Mouse (Mus musculus) cerebellum, adult (tissue): ENCODE data around the gene Pdcd11.

Source experiments
- ATAC-seq: cut with Nextera tagmentation; 2 replicates; pipeline ENCODE4 v1.9.2; 2017; ENCODE audit warnings: mild to moderate bottlenecking, moderate library complexity, mixed read lengths; ENCODE audit not compliant: insufficient number of reproducible peaks, low FRiP score, low TSS enrichment

Gene Pdcd11

DNA sequence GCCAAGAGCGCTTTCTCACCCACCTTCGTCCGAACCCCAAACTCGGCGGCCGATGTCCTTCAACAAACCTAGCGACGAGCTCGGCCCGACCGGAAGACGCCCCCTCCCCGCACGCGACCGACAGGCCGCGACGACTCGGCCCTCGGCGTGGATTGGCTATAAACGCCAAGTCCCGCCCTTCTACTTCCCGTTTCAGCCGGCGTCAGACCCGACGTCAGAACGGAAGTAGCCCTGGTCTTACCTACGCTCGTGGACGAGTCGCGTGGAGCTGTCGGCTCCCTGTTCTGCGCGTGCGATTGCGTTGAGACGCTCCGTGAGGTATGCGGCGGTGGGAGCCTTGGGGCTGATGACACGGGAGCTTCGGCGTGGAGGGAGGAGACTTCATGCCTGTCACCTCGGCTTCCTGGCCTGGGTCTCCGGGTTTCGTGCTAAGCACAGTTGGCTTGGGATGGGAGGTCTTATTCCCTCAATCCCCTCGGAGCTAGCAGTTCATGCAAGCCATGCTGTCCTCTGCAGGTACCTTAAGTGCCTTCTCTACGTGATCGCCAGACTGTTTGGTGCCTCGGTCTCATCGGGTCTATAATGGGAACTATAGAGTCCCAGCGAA lies at the start of gene Pdcd11, which contains the start of gene Usmg5:
TSS of gene Pdcd11 (plus strand) at position 219 of the 607 bp plus-strand sequence.
TSS of gene Usmg5 (minus strand) at position 98 of the 607 bp plus-strand sequence.
- ATAC-seq = peak; percentile 98

DNA sequence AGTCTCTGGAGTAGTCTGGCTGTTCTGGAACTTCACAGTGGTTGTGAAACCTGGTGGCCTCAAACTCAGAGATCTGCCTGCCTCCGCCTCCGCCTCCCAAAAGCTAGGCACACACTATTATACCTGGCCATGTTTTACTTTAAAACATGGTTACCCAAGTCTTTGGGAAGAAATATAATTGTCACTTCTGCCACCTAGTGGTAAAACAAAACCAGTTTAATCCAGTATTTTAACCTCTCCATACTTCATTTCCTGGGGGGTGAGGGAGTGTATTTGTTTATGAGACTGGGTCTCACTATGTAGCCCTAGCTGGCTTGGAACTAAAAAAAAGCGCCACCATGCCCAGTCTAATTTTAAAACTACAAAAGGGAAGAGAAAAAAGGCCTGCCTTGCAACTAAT lies 47.0 kb upstream of the Pdcd11 start:
- no peak; the same call in 1 of the 2 replicates for ATAC-seq

DNA sequence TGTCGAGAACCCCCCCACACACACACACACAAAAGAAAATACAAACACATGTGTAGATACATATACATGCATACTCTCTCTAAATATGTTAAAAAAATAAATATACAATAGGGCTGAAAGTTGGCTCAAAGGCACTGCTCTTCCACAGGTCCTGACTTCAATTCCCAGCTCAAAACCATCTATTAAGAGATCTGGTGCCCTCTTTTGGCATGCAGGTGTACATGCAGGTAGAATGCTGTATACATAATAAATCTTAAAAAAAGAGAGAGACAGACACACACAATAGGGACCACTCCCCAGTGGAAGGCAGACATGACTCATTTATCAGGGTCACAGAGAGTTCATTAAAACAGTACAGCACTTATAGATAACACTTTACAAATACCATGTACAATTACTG lies 44.2 kb upstream of the Pdcd11 start:
- no peak for ATAC-seq

DNA sequence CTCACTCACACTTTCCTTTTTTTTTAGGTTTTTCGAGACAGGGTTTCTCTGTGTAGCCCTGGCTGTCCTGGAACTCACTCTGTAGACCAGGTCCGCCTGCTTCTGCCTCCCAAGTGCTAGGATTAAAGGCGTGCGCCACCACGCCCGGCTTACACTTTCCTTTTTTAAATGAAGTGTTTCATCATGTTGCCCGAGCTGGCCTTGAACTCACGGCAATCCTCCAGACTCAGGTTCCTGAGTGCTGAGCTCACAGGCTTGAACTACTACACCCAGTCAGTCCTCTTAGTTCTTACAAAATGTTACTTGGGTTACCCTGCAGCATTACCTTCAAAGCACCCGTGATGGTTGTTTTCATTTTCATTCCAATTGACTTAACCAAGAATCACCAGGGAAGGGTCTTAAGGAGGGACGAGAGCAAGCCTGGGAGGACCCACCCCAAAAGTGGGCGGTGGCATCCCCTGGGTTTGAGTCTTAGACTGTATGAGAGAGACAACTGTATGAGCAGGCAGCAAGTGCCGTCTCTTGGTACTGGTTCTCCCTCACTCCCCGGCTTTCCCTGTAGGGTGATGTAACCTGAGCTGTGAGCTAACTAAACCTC lies 43.2 kb upstream of the Pdcd11 start:
- ATAC-seq = no peak

DNA sequence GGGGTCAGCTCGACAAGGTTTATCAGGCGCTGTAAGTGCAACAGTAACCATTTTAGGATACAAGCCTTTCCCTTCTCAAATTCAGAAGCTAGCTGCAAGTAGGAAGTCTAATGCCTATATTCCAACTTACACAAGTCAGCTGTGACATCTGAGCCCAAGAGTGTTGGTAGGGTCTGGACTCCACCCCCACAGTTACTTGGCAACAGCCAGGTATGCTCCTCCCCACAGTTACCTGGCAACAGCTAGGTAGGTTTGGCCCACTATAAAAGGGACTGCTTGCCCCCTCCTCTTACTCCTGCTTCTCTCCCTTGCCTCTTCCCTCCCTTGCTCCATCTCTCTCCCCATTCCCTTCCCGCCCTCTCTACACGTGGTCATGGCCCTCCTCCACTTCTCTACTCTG lies 41.5 kb upstream of the Pdcd11 start:
- ATAC-seq = no peak

DNA sequence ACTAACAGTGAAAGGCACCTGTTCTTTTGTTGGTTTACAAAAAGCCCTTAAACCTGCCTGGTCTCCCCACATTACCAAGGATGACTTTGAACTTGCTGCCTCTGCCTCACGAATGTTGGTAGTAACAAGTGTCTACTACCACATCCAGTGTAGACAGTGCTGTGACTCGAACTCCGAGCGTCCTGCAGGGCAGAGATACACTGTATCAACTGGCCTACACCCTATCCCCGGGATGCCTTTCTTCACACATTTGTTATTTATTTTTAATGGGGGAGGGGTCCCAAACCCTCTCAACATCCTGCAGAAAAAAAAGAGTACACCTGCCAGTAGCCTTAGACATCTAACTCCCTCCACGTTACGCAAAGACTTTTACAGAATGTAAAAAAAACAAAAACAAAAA lies 40.7 kb upstream of the Pdcd11 start:
- ATAC-seq = no peak

DNA sequence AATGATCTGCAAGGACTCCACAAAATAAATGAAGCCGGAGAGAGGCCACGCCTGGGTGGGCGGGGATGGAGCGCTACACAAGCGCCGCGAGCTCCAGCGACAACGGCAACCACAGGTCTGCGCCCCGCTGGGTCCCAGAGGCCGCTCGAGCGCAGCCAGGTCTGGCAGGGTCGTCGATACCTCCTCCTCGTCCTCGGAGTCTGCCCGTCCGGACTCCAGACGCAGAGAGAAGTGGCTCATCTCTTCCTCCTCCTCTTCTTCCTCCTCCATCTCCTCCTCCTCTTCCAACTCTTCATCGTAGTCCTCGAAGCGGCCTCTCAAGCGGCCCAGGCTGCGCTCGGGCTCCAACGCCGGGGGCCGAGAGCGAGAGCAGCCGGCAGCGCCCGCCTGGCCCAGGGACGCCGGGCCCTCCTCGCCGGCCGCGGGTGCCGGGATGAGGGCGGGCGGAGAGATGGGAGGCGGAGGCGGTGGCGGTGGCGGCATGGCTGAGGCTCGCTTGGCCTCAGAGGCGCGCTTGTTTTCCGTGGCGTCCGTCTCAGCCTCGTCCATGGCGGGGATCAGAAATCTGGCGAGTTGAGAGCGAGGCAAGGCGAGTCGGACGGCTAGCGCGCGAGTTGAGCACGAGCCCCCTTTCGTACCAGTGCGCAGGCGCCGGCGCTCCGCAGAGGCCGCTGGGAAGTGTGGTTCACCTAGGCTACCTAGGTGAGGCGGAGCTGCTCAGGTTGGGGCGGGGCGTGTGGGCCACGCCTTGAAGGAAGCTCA lies 40.1 kb upstream of the Pdcd11 start, which contains the start of gene Pcgf6:
TSS of gene Pcgf6 (minus strand) at position 636 of the 762 bp plus-strand sequence.
- peak; percentile 97 for ATAC-seq

DNA sequence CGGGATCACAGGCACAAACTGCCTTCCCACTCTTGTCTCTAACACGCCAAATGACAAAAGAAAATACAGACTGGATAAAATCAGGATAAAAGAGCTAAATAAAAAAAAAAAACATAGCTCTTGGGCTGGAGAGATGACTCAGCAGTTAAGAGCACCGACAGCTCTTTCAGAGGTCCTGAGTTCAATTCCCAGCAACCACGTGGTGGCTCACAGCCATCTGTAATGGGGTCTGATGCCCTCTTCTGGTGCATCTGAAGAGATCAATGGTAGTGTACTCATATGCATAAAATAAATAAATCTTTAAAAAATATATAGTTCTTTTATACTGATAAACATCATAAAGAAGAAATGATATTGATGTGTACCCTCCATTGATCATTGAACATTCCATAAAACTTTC lies 37.6 kb upstream of the Pdcd11 start:
- no peak for ATAC-seq

DNA sequence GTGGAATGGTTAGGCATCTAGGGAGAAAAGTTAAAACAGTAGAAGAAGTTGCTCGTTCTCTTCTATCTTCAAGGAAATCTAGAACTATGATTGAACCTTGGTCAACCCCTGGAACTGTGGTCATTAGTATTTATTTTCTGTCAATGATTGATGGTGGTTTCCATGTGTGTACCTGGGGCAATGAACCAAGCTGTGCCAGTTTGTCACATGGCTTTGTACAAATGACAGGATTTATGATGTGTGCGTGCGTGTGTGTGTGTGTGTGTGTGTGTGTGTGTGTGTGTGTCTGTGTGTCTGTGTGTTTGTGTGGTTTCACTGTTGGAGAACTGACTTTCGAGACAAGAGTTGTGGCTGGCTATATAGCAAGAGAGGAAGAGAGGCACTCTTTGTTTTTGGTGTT lies 37.1 kb upstream of the Pdcd11 start:
- no peak for ATAC-seq

DNA sequence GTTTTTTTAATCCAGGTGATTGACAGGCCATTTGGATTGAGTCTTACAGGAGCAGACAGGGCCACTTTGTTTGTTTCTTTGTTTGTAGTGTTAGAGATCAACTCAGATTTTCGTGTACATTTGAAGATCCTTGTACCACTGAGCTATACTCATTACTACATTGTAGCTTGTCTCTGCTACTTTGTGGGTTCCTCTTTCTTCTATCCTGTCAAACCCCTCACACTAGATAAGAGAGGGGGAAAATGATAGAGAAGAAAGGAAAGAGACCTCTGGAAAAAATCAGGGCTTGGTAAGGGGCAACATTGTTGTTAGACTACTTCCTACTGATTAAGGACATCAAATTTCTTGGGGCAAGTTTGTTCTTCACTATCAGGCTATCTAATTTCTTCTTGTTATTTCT lies 32.9 kb upstream of the Pdcd11 start:
- ATAC-seq = no peak

DNA sequence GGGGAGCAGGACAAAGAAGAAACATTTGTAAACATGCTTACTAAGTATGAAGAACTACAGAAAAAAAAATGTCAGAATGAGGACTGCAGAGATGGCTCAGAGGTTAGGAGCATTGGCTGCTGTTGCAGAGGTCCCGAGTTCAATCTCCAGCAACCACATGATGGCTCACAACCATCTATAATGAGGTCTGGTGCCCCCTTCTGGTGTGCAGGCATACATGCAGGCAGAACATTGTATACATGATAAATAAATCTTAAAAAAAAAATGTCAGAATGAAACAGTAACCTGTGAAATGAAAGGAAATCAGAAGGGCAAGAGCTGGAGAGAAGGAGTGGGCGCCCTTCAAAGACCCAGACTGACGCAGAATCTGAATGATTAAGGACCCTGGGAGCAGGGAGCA lies 24.7 kb upstream of the Pdcd11 start:
- no peak for ATAC-seq

DNA sequence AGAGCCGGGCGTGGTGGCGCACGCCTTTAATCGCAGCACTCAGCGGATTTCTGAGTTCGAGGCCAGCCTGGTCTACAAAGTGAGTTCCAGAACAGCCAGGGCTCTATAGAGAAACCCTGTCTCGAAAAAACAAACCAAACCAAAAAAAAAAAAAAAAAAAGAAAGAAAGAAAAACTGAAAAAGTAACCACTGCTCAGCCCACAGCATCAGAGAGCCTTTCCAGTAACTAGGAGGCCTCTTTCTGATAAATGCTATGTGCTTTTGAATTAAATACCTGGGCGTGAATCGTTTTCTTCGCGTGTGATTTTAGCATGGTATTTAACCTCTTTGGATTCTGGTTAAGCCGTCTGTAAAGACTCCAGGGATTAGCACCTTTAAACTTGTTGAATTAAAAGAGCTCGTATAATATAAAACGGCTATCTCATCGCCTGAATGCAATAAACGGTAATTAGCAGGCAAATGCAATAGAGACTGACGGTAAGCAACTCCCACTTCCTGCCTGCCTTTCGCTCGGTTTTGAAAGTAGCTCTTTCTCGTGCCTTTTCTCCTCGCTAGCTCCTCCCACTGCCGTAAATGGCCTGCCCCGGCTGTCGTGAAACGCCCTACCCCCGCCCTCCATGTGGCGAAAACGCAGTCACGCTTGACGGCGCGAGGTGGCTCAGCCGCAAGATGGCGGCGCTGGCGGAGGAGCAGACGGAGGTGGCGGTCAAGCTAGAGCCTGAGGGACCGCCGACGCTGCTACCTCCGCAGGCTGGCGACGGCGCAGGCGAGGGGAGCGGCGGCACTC lies 23.3 kb upstream of the Pdcd11 start, which contains the start of gene Taf5:
TSS of gene Taf5 (plus strand) at position 651 of the 787 bp plus-strand sequence.
- ATAC-seq = peak; percentile 84; the same call in 1 of the 2 replicates

DNA sequence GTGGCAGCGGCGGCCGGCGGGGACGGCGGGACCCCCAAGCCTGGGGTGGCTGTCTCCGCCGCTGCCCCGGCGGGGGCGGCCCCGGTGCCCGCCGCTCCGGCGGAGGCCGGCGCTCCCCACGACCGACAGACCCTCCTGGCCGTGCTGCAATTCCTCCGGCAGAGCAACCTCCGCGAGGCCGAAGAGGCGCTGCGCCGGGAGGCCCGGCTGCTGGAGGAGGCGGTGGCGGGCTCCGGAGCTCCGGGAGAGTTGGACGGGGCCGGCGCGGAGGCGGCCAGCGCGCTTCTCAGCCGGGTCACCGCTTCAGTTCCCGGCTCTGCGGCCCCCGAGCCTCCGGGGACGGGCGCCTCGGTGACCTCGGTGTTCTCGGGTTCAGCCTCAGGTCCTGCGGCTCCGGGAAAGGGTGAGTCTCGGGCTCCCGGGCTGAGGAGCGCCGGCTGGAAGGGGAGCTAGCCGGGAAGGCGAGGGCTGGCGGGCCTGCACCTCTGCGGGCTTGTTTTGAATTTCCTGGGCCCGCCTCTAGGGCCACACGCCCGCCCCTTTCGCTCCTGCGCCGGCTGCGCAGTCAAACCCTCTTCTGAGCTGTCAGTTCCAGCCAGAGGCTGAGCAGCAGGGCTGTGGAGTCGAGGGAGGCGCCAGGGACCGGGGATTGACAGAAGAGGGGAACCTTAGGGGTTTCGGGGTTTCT lies 22.5 kb upstream of the Pdcd11 start:
- ATAC-seq = peak; percentile 89

DNA sequence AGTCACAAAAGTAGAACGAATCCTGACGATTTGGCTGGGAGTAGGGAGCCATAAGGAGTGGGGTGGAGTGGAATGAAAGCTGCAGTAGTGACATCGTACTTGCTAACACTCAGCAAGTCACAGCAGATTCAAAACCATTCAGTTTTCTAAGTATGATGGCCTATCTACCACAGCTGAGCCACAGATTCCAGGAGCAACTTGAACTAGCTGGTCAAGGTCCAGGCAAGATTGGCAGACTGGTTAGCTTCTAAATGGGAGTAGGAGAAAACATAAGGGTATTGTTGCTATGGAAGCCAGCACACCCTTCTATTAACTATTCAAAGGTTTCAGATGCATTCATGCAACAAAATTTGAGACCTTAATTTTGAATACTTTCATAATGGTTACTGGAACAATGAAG lies 2.3 kb upstream of the Pdcd11 start:
- no peak for ATAC-seq

DNA sequence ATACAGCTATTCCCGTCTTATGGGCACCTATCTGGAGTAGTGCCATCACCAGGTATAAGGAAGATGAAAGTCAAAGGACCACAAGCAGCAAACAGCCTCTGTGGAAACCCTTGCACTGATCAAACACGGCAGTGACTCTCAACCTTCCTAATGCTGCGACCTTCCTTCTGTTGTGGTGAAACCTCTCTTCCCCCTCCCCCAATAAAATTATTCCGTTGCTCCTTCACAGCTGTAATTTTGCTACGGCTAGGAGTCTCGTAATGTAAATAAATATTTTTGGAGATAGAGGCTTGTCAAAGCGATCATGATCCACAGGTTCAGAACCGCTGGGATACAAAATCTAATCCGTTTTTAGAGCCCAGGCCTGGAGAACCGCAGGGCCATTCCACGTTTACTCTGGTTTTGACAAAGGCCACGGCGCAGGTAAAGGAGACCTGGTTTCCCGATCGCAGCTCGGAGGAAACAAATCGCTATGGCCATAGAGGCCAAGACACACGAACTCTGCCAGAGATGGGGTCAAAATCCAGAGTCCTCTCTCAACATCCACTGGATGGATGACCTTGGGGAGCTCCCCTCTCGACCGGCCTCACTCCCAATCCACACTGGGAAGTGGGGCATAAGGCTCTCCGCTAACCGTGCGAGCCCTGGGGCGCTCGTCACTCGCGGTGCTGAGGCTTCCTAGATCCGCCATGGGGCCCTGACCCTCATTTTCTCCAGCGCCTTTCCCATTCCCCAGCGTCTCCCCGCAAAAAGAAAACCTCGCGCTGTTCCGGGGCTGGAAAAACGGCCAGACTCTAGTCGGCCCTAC lies 646 bp upstream of the Pdcd11 start:
- 0 out of 2 replicates have a peak, but pooled peaks have one; percentile 15 for ATAC-seq

DNA sequence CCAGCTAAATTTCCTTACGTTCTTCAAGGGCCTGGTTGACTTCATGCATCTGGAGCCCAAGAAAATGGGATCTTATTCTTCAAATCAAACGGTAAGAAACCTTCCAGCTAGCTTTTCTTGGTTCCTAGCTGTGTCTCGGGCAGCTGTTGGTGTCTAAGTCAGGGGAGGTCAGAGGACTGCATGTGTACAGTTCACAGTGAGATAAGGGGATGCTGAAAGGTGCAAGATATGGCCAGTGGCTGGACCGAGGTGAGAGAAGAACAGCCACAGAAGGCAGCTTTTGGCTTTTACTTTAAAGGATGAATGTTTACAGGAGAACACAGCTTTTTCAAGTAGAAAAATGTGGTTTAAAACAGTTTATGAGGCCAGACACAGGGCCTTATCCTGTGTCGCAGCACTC lies 10.5 kb downstream of the Pdcd11 start:
- ATAC-seq = no peak

DNA sequence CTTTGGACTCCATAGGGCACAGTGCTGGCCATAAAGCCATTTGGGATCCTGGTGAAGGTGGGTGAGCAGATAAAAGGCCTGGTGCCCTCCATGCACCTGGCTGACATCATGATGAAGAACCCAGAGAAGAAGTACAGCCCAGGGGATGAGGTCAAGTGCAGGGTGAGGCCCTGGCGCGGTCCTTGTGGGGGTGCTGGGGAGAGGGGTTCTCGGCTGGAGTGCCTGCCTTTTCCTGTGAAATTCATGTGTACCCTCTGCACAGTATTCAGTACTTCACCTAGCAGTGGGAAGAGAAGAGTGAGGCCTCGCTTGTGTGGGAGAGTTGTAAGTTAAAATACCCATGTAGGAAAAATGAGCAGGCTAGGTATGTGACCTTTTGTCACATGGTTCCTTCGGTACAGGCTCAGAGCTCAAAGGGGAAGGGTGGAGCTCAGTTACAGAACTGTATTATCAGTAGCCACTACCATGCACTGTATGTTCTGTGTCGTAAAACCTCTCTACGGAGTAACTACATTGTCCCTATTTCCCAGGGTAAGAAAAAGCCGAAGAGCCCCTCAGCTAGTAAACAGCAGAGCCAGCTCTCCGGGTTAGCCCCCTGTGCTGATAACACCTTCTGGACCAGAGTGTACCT lies 14.2 kb downstream of the Pdcd11 start:
- ATAC-seq = no peak

DNA sequence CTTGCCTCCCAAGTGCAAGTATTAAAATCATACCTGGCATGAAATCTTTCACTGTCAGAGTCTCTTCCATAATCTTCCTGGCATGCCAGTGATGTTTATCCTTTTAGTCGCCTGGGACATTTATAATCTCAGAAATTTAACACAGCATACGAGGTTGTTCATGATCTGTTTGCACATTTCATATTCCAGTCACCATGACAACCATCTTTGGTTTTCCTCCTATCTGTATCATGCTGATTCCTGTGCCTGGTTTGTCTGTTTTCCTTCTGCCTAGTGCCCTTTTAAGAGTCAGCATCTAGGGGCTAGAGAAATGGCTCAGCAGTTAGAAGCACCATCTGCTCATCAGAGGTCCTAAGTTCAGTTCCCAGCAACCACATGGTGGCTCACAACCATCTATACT lies 28.1 kb downstream of the Pdcd11 start:
- ATAC-seq = no peak

DNA sequence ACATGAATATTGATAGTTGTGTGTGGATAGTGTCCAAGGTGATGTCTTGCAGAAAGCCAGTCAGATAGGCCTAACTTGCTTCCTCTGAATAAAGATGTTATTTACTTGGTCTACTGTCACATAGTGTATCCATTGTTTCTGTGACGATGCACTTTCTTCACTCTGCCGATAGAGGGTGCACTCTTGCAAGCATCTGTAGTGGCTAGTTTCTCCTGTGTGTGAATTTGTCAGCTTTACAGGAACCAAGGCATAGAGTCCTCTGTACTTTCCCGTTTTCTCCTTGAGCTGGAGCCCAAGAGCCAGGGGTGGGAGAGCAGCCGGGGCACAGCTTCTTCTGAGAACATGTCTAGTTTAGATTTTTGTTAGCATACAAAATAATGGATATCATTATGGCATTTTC lies 30.5 kb downstream of the Pdcd11 start:
- no peak for ATAC-seq
